Mouse (Mus musculus) liver, embryonic 14.5 days (tissue): ENCODE data around the gene Neurod6. TPM values are rescaled to one million over a fixed set of nuclear protein-coding genes. Genes with fewer than 3 reads are reported as not detected.

ENCODE experiments used
- ATAC-seq: fragments of 200-750 bp; cut with Nextera tagmentation; 2 replicates; pipeline ENCODE4 v1.8.0; 2017; ENCODE audit warnings: moderate number of reproducible peaks, mild to moderate bottlenecking, moderate library complexity; ENCODE audit not compliant: insufficient read depth
- DNase-seq, 3 experiments: peaks; one replicate each; pipeline ENCODE4 v3.0.0-alpha.2; 2012 to 2013; ENCODE audit warnings: low read depth in 3 of 3, low spot score in 3 of 3
- H3K27ac ChIP-seq: fragments of 300-500 bp; sonication (generic); 2 replicates; pipeline ENCODE4 v1.5.1; 2014; ENCODE audit warnings: moderate library complexity, mild to moderate bottlenecking, control low read depth, inconsistent platforms
- H3K27me3 ChIP-seq: fragments of 300-500 bp; sonication (generic); 2 replicates; pipeline ENCODE4 v1.6.1; 2014; ENCODE audit warnings: mild to moderate bottlenecking, low read length, moderate library complexity; ENCODE audit not compliant: control insufficient read depth, insufficient read depth
- H3K36me3 ChIP-seq: fragments of 300-500 bp; sonication (generic); replicated peaks from 2 replicates; pipeline ENCODE4 v1.6.1; 2014; ENCODE audit warnings: low read depth; ENCODE audit not compliant: control insufficient read depth, insufficient read depth
- H3K4me1 ChIP-seq, 2 experiments: fragments of 200-500 bp in 1 of 2; fragments of 300-500 bp in 1 of 2; sonication (generic) in 1 of 2; replicated peaks; 2 replicates each; pipeline ENCODE4 v1.6.1; 2012 to 2014; ENCODE audit warnings: antibody characterized with exemption in 1 of 2, inconsistent platforms in 1 of 2, low read length in 1 of 2; ENCODE audit not compliant: control insufficient read depth in 2 of 2, insufficient read depth in 2 of 2
- H3K4me2 ChIP-seq: fragments of 300-500 bp; sonication (generic); 2 replicates; pipeline ENCODE4 v1.6.1; 2014; ENCODE audit warnings: low read depth, mild to moderate bottlenecking, control low read depth, moderate library complexity
- H3K4me3 ChIP-seq, 2 experiments: fragments of 200-500 bp in 1 of 2; fragments of 300-500 bp in 1 of 2; sonication (generic) in 1 of 2; 2 replicates each; pipeline ENCODE4 v1.5.1; 2012 to 2014; ENCODE audit warnings: low read depth in 2 of 2, low read length in 2 of 2, mild to moderate bottlenecking in 2 of 2, control low read depth in 1 of 2, inconsistent platforms in 1 of 2, moderate library complexity in 1 of 2; ENCODE audit not compliant: insufficient read depth in 1 of 2
- H3K9ac ChIP-seq: fragments of 300-500 bp; sonication (generic); replicated peaks from 2 replicates; pipeline ENCODE4 v1.6.1; 2014; ENCODE audit warnings: mild to moderate bottlenecking, control low read depth, moderate library complexity
- H3K9me3 ChIP-seq: fragments of 300-500 bp; sonication (generic); 2 replicates; pipeline ENCODE4 v1.6.1; 2016; ENCODE audit warnings: low read length, mixed read lengths; ENCODE audit not compliant: control insufficient read depth
- CTCF ChIP-seq: IDR thresholded peaks from 2 replicates; pipeline ENCODE4 v1.5.1; 2016; ENCODE audit warnings: antibody characterized with exemption, low read depth, control low read depth
- EP300 ChIP-seq: IDR thresholded peaks from 2 replicates; pipeline ENCODE4 v1.6.1; 2016; ENCODE audit warnings: antibody characterized with exemption, low read depth
- WGBS: fragments of 180-500 bp; shearing (Covaris S2); extraction: QIAGEN DNeasy Blood & Tissue Kit; methylation state at CpG from one replicate; pipeline ENCODE4 v1.1.7; 2014; ENCODE audit not compliant: insufficient replicate concordance; 5-methylcytosine and 5-hydroxymethylcytosine counted together
- polyA plus RNA-seq, 2 experiments: library from polyadenylated mRNA; depleted of rRNA in 1 of 2; stranded (reverse) in 1 of 2; unstranded in 1 of 2; fragments of >200 nt; fragmentation: Nextera tagmentation in 1 of 2; extraction: Ambion mirVana in 1 of 2; gene quantifications; 2 replicates each; pipeline versions ENCODE4 v1.2.1 to v1.2.3; 2012 to 2014

The Neurod6 gene
- polyA plus RNA-seq, 2 experiments = not detected

GRCm38 (mm10) chr6:55678571-55679185 is 2.4 kb downstream of the Neurod6 start:
- no peak for DNase-seq
- WGBS = 74% methylated on average over 7 of the region's 7 CpGs
- peaks cover 4% of the 10 kb centered on the region for H3K27me3 ChIP-seq
- H3K36me3 ChIP-seq = no peaks in the 10 kb centered on the region
- H3K9ac ChIP-seq = no peak overlapping the region
- H3K27ac ChIP-seq = no peak overlapping the region
- H3K4me3 ChIP-seq = no peak overlapping the region
- H3K9me3 ChIP-seq = no peaks in the 10 kb centered on the region
- no peak overlapping the region for H3K4me2 ChIP-seq
- no peak for TF ChIP-seq EP300
- no peak for TF ChIP-seq CTCF
- H3K4me1 ChIP-seq = no peaks in the 10 kb centered on the region
- no peak for ATAC-seq

GRCm38 (mm10) chr6:55677326-55677725 is 3.7 kb downstream of the Neurod6 start:
- WGBS = 23% methylated on average over 8 of the region's 8 CpGs
- no peak overlapping the region for H3K4me3 ChIP-seq

GRCm38 (mm10) chr6:55676663-55677311 is 4.3 kb downstream of the Neurod6 start:
- H3K4me3 ChIP-seq = no peak overlapping the region
- no peak for ATAC-seq
- H3K27me3 ChIP-seq = peaks cover 4% of the 10 kb centered on the region
- no peak overlapping the region for H3K9ac ChIP-seq
- H3K27ac ChIP-seq = no peak overlapping the region
- H3K4me2 ChIP-seq = no peak overlapping the region
- no peaks in the 10 kb centered on the region for H3K4me1 ChIP-seq
- no peaks in the 10 kb centered on the region for H3K36me3 ChIP-seq
- no peaks in the 10 kb centered on the region for H3K9me3 ChIP-seq
- peak; percentile 25; the same call in 1 of the 2 replicates for TF ChIP-seq CTCF
- no peak for TF ChIP-seq EP300
- no peak for DNase-seq
- 4% methylated on average over 27 of the region's 27 CpGs for WGBS

More at GRCm38 (mm10) chr6:55677326-55677725, 3.7 kb downstream of the Neurod6 start:
- Histone ChIP-seq H3K9me3 (no peaks in the 10 kb centered on the region), H3K4me2 (no peak overlapping the region), H3K27ac (no peak overlapping the region), H3K36me3 (no peaks in the 10 kb centered on the region), H3K4me1 (no peaks in the 10 kb centered on the region), H3K9ac (no peak overlapping the region), H3K27me3 (peaks cover 4% of the 10 kb centered on the region)
- ATAC-seq = no peak
- TF ChIP-seq CTCF (no peak), EP300 (no peak)
- DNase-seq = no peak

GRCm38 (mm10) chr6:55676141-55676662 is 4.9 kb downstream of the Neurod6 start:
- Histone ChIP-seq H3K4me1 (no peaks in the 10 kb centered on the region), H3K4me2 (no peak overlapping the region), H3K27ac (no peak overlapping the region), H3K27me3 (peaks cover 4% of the 10 kb centered on the region), H3K36me3 (no peaks in the 10 kb centered on the region), H3K9me3 (no peaks in the 10 kb centered on the region), H3K9ac (no peak overlapping the region), H3K4me3 (no peak overlapping the region)
- no peak for DNase-seq
- 48% methylated on average over 6 of the region's 6 CpGs for WGBS
- no peak for TF ChIP-seq EP300
- TF ChIP-seq CTCF = no peak
- ATAC-seq = no peak

- Histone ChIP-seq H3K9ac (no peak overlapping the region), H3K36me3 (no peaks in the 10 kb centered on the region), H3K4me3 (no peak overlapping the region), H3K27me3 (no peaks in the 10 kb centered on the region), H3K27ac (no peak overlapping the region), H3K9me3 (no peaks in the 10 kb centered on the region), H3K4me1 (no peaks in the 10 kb centered on the region), H3K4me2 (no peak overlapping the region)
- ATAC-seq (no peak), DNase-seq (no peak)
- no peak for TF ChIP-seq CTCF
- no peak for TF ChIP-seq EP300
- WGBS = 44% methylated on average over 3 of the region's 3 CpGs
These were observed 13.3 kb downstream of the Neurod6 start for GRCm38 (mm10) chr6:55667801-55668200.
